Mouse (Mus musculus) megakaryocyte, embryonic 14.5 days (primary cell): ENCODE results near the gene Kcnj9.

Source experiments
- FLI1 ChIP-seq: IDR thresholded peaks from 2 replicates; pipeline ENCODE4 v1.6.1; 2012; ENCODE audit warnings: low read length, inconsistent platforms, mixed read lengths
- GATA1 ChIP-seq: IDR thresholded peaks from 3 replicates; pipeline ENCODE4 v1.6.1; 2012; ENCODE audit warnings: mixed read lengths, low read length, inconsistent platforms, borderline replicate concordance

- no peak for TF ChIP-seq GATA1
- TF ChIP-seq FLI1: no peak
Measured at GRCm38 (mm10) chr1:172328461-172328860, 657 bp downstream of the Kcnj9 start.
